Mouse (Mus musculus) limb, embryonic 12.5 days (tissue): Measurements from ENCODE around the gene Acvr2b. TPM values are rescaled to one million over a fixed set of nuclear protein-coding genes. Genes with fewer than 3 reads are reported as not detected.
A peak's percentile ranks its signal among the peaks of the same experiment; 100 is the strongest.
"Not testable (repeated sequence)": the region's sequence is repeated elsewhere in the genome, so short reads cannot be mapped to it uniquely, and the experiment has no call there.

Experiments used
- ATAC-seq: fragments of 200-750 bp; cut with Nextera tagmentation; 2 replicates; pipeline ENCODE4 v1.8.0; 2017; ENCODE audit warnings: low read depth, moderate TSS enrichment; ENCODE audit not compliant: insufficient number of reproducible peaks, insufficient read depth, low FRiP score, low TSS enrichment
- H3K27ac ChIP-seq: fragments of 300-500 bp; sonication (generic); 2 replicates; pipeline ENCODE4 v1.5.1; 2016; ENCODE audit warnings: mild to moderate bottlenecking, moderate library complexity
- H3K27me3 ChIP-seq: fragments of 300-500 bp; sonication (generic); 2 replicates; pipeline ENCODE4 v1.6.1; 2016; ENCODE audit warnings: mild to moderate bottlenecking, moderate library complexity
- H3K36me3 ChIP-seq: fragments of 300-500 bp; sonication (generic); 2 replicates; pipeline ENCODE4 v1.6.1; 2016; ENCODE audit warnings: mild to moderate bottlenecking, moderate library complexity
- H3K4me1 ChIP-seq: fragments of 300-500 bp; sonication (generic); replicated peaks from 2 replicates; pipeline ENCODE4 v1.6.1; 2016
- H3K4me2 ChIP-seq: fragments of 300-500 bp; sonication (generic); 2 replicates; pipeline ENCODE4 v1.6.1; 2016; ENCODE audit warnings: mild to moderate bottlenecking, moderate library complexity
- H3K4me3 ChIP-seq: fragments of 300-500 bp; sonication (generic); replicated peaks from 2 replicates; pipeline ENCODE4 v1.5.1; 2016; ENCODE audit warnings: mild to moderate bottlenecking
- H3K9ac ChIP-seq: fragments of 300-500 bp; sonication (generic); replicated peaks from 2 replicates; pipeline ENCODE4 v1.6.1; 2016; ENCODE audit warnings: mild to moderate bottlenecking, moderate library complexity
- H3K9me3 ChIP-seq: fragments of 300-500 bp; sonication (generic); 2 replicates; pipeline ENCODE4 v1.6.1; 2016; ENCODE audit warnings: mild to moderate bottlenecking, moderate library complexity
- whole genome bisulfite sequencing: fragments of 180-500 bp; shearing (Covaris S2); methylation state at CpG from one replicate; pipeline ENCODE4 v1.1.7; 2016; 5-methylcytosine and 5-hydroxymethylcytosine counted together
- polyA plus RNA-seq: library from polyadenylated mRNA; unstranded; fragments of >200 nt; fragmentation: Nextera tagmentation; extraction: Ambion mirVana; gene quantifications from 2 replicates; pipeline ENCODE4 v1.2.1, GENCODE M21; 2016

Acvr2b gene
- polyA plus RNA-seq: 48.9 and 50.5 TPM in 2 replicates

- Histone ChIP-seq H3K4me3 (peak within 1 kb of the TSS; percentile 93), H3K36me3 (peaks cover 8% of the 10 kb centered on the region), H3K4me2 (peak within 1 kb of the TSS; percentile 83), H3K27ac (peak within 1 kb of the TSS; percentile 98), H3K27me3 (no peaks in the 10 kb centered on the region), H3K4me1 (peaks cover 33% of the 10 kb centered on the region), H3K9me3 (no peaks in the 10 kb centered on the region), H3K9ac (peak within 1 kb of the TSS; percentile 99)
- under 1% methylated on average over 24 of the region's 32 CpGs for WGBS
- peak; percentile 94 for ATAC-seq
These were observed at the start of gene Acvr2b for GRCm38 (mm10) chr9:119401801-119402214. Gene Acvr2b (plus strand): TSS chr9:119402118.

- Histone ChIP-seq H3K9me3 (no peaks in the 10 kb centered on the region), H3K4me2 (no peak overlapping the region), H3K4me3 (no peak overlapping the region), H3K4me1 (peaks cover 7% of the 10 kb centered on the region), H3K27ac (no peak overlapping the region), H3K9ac (no peak overlapping the region), H3K27me3 (no peaks in the 10 kb centered on the region), H3K36me3 (peaks cover 23% of the 10 kb centered on the region)
- 78% methylated on average over 6 of the region's 6 CpGs for WGBS
- no peak for ATAC-seq
These were observed 48.0 kb upstream of the Acvr2b start for GRCm38 (mm10) chr9:119353926-119354325.

GRCm38 (mm10) chr9:119355943-119356342 lies 46.0 kb upstream of the Acvr2b start:
- Histone ChIP-seq H3K4me3 (no peak overlapping the region), H3K27me3 (no peaks in the 10 kb centered on the region), H3K9ac (no peak overlapping the region), H3K36me3 (peaks cover 13% of the 10 kb centered on the region), H3K4me1 (peaks cover 7% of the 10 kb centered on the region), H3K9me3 (no peaks in the 10 kb centered on the region), H3K4me2 (no peak overlapping the region), H3K27ac (no peak overlapping the region)
- no peak for ATAC-seq
- WGBS: 80% methylated on average over 6 of the region's 6 CpGs

GRCm38 (mm10) chr9:119357331-119358057 lies 44.4 kb upstream of the Acvr2b start, which contains the start of gene Xylb:
Gene Xylb (plus strand): TSS chr9:119357381.
- no peaks in the 10 kb centered on the region for H3K9me3 ChIP-seq
- 3% methylated on average over 65 of the region's 65 CpGs for WGBS
- H3K36me3 ChIP-seq: peaks cover 10% of the 10 kb centered on the region
- peak; percentile 77 for ATAC-seq
- H3K9ac ChIP-seq: peak within 1 kb of the TSS; percentile 74
- H3K4me1 ChIP-seq: peaks cover 7% of the 10 kb centered on the region
- H3K27me3 ChIP-seq: no peaks in the 10 kb centered on the region
- peak within 1 kb of the TSS; percentile 90 for H3K4me2 ChIP-seq
- H3K4me3 ChIP-seq: peak within 1 kb of the TSS; percentile 75
- no peak within 1 kb of the TSS for H3K27ac ChIP-seq

- WGBS: 51% methylated on average over 9 of the region's 9 CpGs
- Histone ChIP-seq H3K9me3 (no peaks in the 10 kb centered on the region), H3K4me3 (peak overlapping the region; percentile 75), H3K36me3 (peaks cover 13% of the 10 kb centered on the region), H3K27me3 (no peaks in the 10 kb centered on the region), H3K9ac (peak overlapping the region; percentile 74), H3K4me1 (peaks cover 7% of the 10 kb centered on the region), H3K27ac (no peak overlapping the region), H3K4me2 (peak overlapping the region; percentile 90)
- no peak for ATAC-seq
These were observed 43.9 kb upstream of the Acvr2b start for GRCm38 (mm10) chr9:119358058-119358429.

- ATAC-seq: no peak
- Histone ChIP-seq H3K4me3 (no peak overlapping the region), H3K4me2 (no peak overlapping the region), H3K9me3 (no peaks in the 10 kb centered on the region), H3K27me3 (no peaks in the 10 kb centered on the region), H3K4me1 (peaks cover 7% of the 10 kb centered on the region), H3K27ac (no peak overlapping the region), H3K9ac (no peak overlapping the region), H3K36me3 (peaks cover 13% of the 10 kb centered on the region)
- WGBS: 90% methylated on average over 5 of the region's 5 CpGs
These were observed 40.5 kb upstream of the Acvr2b start for GRCm38 (mm10) chr9:119361416-119361815.

GRCm38 (mm10) chr9:119363229-119363628 lies 38.7 kb upstream of the Acvr2b start:
- WGBS: 84% methylated on average over 12 of the region's 12 CpGs
- Histone ChIP-seq H3K4me2 (no peak overlapping the region), H3K9ac (no peak overlapping the region), H3K27me3 (no peaks in the 10 kb centered on the region), H3K36me3 (peaks cover 24% of the 10 kb centered on the region), H3K4me3 (no peak overlapping the region), H3K4me1 (peaks cover 3% of the 10 kb centered on the region), H3K9me3 (no peaks in the 10 kb centered on the region), H3K27ac (no peak overlapping the region)
- ATAC-seq: no peak

DNA sequence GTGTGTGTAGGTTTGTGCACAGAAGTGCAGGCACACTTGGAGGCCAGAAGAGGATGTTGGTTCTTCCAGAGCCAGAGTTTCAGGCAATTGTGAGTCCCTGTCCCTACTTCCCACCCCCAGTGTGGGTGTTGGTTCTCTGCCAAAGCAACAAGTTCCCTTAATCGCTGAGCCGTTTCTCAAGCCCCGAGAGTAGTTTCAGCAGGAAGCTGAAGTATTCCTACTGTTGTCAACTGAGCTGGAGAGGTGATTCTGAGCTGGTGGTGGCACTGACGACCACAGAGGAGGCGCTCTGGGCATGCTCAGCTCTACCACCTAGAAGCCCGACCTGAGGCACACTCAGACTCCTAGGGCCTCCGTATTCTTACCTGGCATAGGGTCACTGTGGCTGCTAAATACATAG lies 36.6 kb upstream of the Acvr2b start, which contains the start of gene Slc22a14:
Gene Slc22a14 (minus strand): TSS at position 270 of the 400 bp plus-strand sequence.
- H3K9me3 ChIP-seq: no peaks in the 10 kb centered on the region
- no peak for ATAC-seq
- no peaks in the 10 kb centered on the region for H3K4me1 ChIP-seq
- H3K27me3 ChIP-seq: no peaks in the 10 kb centered on the region
- H3K4me3 ChIP-seq: no peak within 1 kb of the TSS
- H3K9ac ChIP-seq: no peak within 1 kb of the TSS
- H3K27ac ChIP-seq: no peak within 1 kb of the TSS
- H3K36me3 ChIP-seq: peaks cover 37% of the 10 kb centered on the region; the same call in 1 of the 2 replicates
- H3K4me2 ChIP-seq: no peak within 1 kb of the TSS
- WGBS: 82% methylated on average over 7 of the region's 7 CpGs

- Histone ChIP-seq H3K4me3 (no peak overlapping the region), H3K27me3 (no peaks in the 10 kb centered on the region), H3K4me1 (no peaks in the 10 kb centered on the region), H3K9ac (no peak overlapping the region), H3K36me3 (peaks cover 24% of the 10 kb centered on the region; the same call in 1 of the 2 replicates), H3K4me2 (no peak overlapping the region), H3K9me3 (no peaks in the 10 kb centered on the region), H3K27ac (no peak overlapping the region)
- ATAC-seq: no peak
- WGBS: 89% methylated on average over 3 of the region's 3 CpGs
These were observed 33.6 kb upstream of the Acvr2b start for GRCm38 (mm10) chr9:119368367-119368766.

DNA sequence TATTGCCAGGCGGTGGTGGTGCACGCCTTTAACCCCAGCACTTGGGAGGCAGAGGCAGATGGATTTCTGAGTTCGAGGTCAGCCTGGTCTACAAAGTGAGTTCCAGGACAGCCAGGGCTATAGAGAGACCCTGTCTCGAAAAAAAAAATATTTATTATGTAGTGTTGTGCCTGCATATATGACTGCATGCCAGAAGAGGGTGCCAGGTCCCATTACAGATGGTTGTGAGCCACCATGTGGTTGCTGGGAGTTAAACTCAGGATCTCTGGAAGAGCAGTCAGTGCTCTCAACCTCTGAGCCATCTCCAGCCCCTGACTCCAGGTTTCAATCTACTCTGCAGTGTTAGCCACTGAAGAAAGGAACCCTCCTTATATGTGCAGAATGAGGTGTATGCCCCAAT lies 31.1 kb upstream of the Acvr2b start:
- not testable (repeated sequence) for H3K4me1 ChIP-seq, ATAC-seq, H3K9ac ChIP-seq, H3K4me3 ChIP-seq, H3K9me3 ChIP-seq, H3K4me2 ChIP-seq, H3K27ac ChIP-seq, H3K27me3 ChIP-seq
- H3K36me3 ChIP-seq: peaks cover 30% of the 10 kb centered on the region; the same call in 1 of the 2 replicates
- 62% methylated on average over 4 of the region's 4 CpGs for WGBS

- Histone ChIP-seq H3K27me3 (no peaks in the 10 kb centered on the region), H3K9me3 (no peaks in the 10 kb centered on the region), H3K9ac (no peak overlapping the region), H3K27ac (no peak overlapping the region), H3K4me1 (no peaks in the 10 kb centered on the region), H3K4me2 (no peak overlapping the region), H3K36me3 (peaks cover 30% of the 10 kb centered on the region; the same call in 1 of the 2 replicates), H3K4me3 (no peak overlapping the region)
- 22% methylated on average over 4 of the region's 4 CpGs for WGBS
- no peak for ATAC-seq
These were observed 30.7 kb upstream of the Acvr2b start for GRCm38 (mm10) chr9:119371251-119371650.
